Mouse (Mus musculus): ENCODE measurements around the gene Bbs9.

DNA sequence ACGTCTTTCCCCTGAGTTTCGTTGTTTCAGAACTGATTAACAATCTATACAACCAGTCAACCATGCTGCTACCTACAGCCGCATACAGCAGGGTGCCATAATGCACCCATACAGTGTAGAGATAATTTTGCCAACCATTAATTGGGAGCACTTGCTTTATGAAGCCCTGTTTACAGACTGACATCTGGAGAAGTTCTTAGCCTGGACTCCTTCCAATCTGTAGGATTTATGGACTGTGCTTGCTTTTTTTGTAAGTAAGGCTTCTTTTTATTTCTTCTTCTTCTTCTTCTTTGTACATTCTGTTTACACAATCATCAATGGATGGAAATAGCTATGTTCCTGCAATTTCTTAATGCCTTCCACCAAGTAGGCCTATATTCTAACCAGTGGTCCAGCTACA, 395.1 kb downstream of the Bbs9 start:
- TF ChIP-seq CTCF (IDR thresholded peaks at IDR 0.05; ENCODE audit: low read depth) (no peak), EP300 (optimal IDR thresholded peaks at IDR 0.05) (no peak)
